Mouse (Mus musculus): ENCODE data around the gene Hsph1. TPM values are rescaled to one million over a fixed set of nuclear protein-coding genes. Genes with fewer than 3 reads are reported as not detected.

Hsph1 gene
- polyA plus RNA-seq, 1 experiment from 2014 or later, result 81.7 TPM

DNA sequence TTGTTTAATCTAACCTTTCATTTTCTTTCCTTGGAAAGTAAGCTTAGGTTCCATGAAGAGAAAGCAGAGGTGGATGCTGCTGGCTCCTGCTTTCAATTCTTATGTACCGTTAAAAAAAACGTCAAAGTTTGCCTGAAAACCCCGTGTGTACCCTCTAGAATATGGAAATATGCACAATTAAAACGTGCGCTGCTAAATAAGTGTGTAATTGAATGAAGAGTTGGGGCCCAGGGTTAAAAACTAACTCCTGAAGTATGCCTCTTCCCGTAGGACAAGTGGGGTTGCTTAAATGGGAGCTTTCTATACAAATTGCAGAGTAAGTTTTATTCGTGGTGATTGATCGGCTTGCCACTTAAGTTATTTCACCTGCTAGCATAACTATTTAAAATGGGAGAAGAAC lies 1.1 kb upstream of the Hsph1 start:
- 51% methylated on average over 8 of the region's 8 CpGs for WGBS
- H3K27me3 ChIP-seq, result no peaks in the 10 kb centered on the region
- no peak for ATAC-seq (ENCODE audit: insufficient number of reproducible peaks, insufficient read depth, low FRiP score, low TSS enrichment)
- peaks cover 14% of the 10 kb centered on the region for H3K4me1 ChIP-seq
- H3K27ac ChIP-seq, result no peak overlapping the region
- peak overlapping the region; percentile 76 for H3K4me3 ChIP-seq
- peaks cover 13% of the 10 kb centered on the region; the same call in 1 of the 2 replicates for H3K36me3 ChIP-seq
- peak overlapping the region; percentile 82 for H3K4me2 ChIP-seq (replicated peaks)
- no peak overlapping the region; the same call in 1 of the 2 replicates for H3K9ac ChIP-seq
- H3K9me3 ChIP-seq, result no peaks in the 10 kb centered on the region

DNA sequence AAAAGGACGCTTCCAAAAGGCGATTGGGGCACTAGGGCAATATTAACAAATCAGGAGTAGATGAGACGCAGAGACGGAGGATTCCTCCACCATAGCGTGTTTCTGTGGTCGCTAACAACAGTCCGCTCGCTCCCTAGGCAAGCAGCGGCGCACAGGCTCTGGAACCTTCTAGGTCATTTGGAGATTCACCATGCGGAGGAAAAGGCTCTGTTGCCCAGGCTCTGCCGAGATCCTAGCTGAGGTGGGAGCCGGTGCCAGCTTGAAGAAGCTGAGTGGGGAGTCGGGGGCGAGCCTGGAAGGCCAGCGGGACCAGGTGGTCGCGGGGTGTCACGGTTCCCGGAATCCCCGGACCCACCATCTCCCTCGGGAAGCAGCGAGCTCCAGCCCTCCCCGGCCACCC lies 620 bp downstream of the Hsph1 start:
- under 1% methylated on average over 24 of the region's 24 CpGs for WGBS
- ATAC-seq (ENCODE audit: insufficient number of reproducible peaks, insufficient read depth, low FRiP score, low TSS enrichment), result no peak
- peak overlapping the region; percentile 89 for H3K27ac ChIP-seq
- H3K36me3 ChIP-seq, result peaks cover 31% of the 10 kb centered on the region
- no peaks in the 10 kb centered on the region for H3K27me3 ChIP-seq
- peak overlapping the region; percentile 76 for H3K4me3 ChIP-seq
- peak overlapping the region; percentile 81 for H3K9ac ChIP-seq
- H3K4me1 ChIP-seq, result peaks cover 14% of the 10 kb centered on the region
- H3K4me2 ChIP-seq (replicated peaks), result peak overlapping the region; percentile 82
- H3K9me3 ChIP-seq, result no peaks in the 10 kb centered on the region

DNA sequence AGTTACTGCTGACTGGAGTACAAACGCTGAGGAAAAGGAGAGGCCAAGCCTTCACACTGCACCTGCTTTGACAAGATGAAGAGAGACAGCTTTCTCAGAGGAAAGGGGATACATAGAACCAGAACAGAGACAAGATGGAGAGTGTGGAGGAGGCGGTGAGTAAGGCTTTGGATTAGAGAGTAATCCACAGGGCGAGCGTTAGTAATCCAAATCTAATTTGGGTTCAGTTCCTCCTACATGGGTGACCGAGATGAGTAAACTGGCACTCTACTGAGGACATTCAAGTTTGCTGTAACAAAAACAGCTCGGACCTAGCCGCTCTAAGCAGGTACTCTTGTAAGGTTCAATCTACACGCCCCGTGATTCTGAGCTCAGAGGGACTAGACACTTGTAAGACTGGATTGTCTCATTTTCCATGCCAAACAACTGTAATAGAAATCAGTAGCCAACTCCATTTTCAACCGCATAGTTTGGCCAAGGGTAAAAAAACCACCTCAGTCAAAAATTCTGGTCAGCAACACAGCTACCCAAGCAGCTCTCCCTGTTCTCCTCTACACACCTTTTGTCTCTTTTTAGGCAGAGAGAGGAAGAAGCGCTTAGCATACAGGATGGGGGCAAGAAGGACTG lies 1.7 kb downstream of the Hsph1 start:
- Histone ChIP-seq H3K4me1 (peaks cover 14% of the 10 kb centered on the region), H3K9ac (peak overlapping the region; percentile 81), H3K36me3 (peaks cover 41% of the 10 kb centered on the region), H3K9me3 (no peaks in the 10 kb centered on the region), H3K4me3 (peak overlapping the region; percentile 76), H3K27me3 (no peaks in the 10 kb centered on the region), H3K27ac (no peak overlapping the region), H3K4me2 (replicated peaks) (peak overlapping the region; percentile 82)
- no peak for ATAC-seq (ENCODE audit: insufficient number of reproducible peaks, insufficient read depth, low FRiP score, low TSS enrichment)
- WGBS, result 73% methylated on average over 11 of the region's 11 CpGs

DNA sequence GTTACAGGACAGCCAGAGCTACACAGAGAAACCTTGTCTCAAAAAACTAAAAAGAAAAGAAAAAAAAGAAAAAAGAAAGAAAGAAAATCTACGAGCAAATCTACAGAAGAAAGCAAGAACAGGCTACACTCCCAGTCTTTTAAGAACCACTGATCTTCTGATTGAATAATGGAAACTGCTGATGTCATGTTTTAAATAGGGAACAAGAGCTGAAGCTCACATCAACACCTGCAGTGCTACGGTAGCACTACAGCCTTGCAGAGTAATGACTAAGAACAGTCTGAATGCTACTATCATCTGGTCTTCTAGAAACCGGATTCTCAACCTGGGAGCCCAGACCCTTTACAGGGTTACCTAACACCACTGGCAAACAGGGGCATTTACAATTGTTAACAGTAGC lies 10.6 kb downstream of the Hsph1 start:
- Histone ChIP-seq H3K27ac (no peak overlapping the region), H3K9me3 (no peaks in the 10 kb centered on the region), H3K4me1 (no peaks in the 10 kb centered on the region; the same call in 1 of the 2 replicates), H3K4me2 (replicated peaks) (no peak overlapping the region), H3K4me3 (no peak overlapping the region), H3K27me3 (no peaks in the 10 kb centered on the region), H3K9ac (no peak overlapping the region), H3K36me3 (peaks cover 87% of the 10 kb centered on the region)
- 94% methylated on average over 3 of the region's 3 CpGs for WGBS
- ATAC-seq (ENCODE audit: insufficient number of reproducible peaks, insufficient read depth, low FRiP score, low TSS enrichment), result no peak

GRCm38 (mm10) chr5:149623815-149624675 lies 12.1 kb downstream of the Hsph1 start:
- H3K27ac ChIP-seq, result no peak overlapping the region
- H3K36me3 ChIP-seq, result peaks cover 86% of the 10 kb centered on the region
- 80% methylated on average over 8 of the region's 8 CpGs for WGBS

GRCm38 (mm10) chr5:149622644-149623043 lies 13.5 kb downstream of the Hsph1 start:
- Histone ChIP-seq H3K4me3 (no peak overlapping the region), H3K27ac (no peak overlapping the region), H3K4me1 (no peaks in the 10 kb centered on the region; the same call in 1 of the 2 replicates), H3K36me3 (peaks cover 88% of the 10 kb centered on the region), H3K4me2 (replicated peaks) (no peak overlapping the region), H3K9ac (no peak overlapping the region), H3K27me3 (no peaks in the 10 kb centered on the region), H3K9me3 (no peaks in the 10 kb centered on the region)
- no peak for ATAC-seq (ENCODE audit: insufficient number of reproducible peaks, insufficient read depth, low FRiP score, low TSS enrichment)
- WGBS, result 77% methylated on average over 6 of the region's 6 CpGs

More at GRCm38 (mm10) chr5:149623815-149624675, 12.1 kb downstream of the Hsph1 start:
- no peak for ATAC-seq (ENCODE audit: insufficient number of reproducible peaks, insufficient read depth, low FRiP score, low TSS enrichment)
- Histone ChIP-seq H3K27me3 (no peaks in the 10 kb centered on the region), H3K9me3 (no peaks in the 10 kb centered on the region), H3K9ac (no peak overlapping the region), H3K4me1 (no peaks in the 10 kb centered on the region; the same call in 1 of the 2 replicates), H3K4me3 (no peak overlapping the region), H3K4me2 (replicated peaks) (no peak overlapping the region)

DNA sequence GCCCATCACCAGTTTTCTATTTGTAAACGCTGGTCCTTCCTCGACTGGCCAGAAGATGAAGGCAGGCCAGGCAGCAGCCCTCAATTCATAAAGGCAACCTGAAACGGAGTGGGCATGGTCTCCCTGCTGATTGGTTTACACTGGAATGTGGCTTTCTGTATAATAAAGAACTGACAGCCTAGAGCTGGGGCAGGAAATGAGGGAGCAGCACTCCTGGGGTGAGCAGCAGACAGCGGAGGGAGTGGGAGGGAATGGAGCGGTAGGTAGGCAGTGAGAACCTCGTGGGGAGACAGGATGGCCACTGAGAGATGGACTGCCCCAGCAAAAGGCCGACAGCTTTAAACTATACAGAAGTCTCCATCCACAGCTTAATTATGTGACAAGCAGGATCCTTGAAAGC lies 14.0 kb downstream of the Hsph1 start:
- Histone ChIP-seq H3K9me3 (no peaks in the 10 kb centered on the region), H3K27me3 (no peaks in the 10 kb centered on the region), H3K9ac (no peak overlapping the region), H3K36me3 (peaks cover 88% of the 10 kb centered on the region), H3K4me1 (no peaks in the 10 kb centered on the region; the same call in 1 of the 2 replicates), H3K4me3 (no peak overlapping the region), H3K4me2 (replicated peaks) (no peak overlapping the region), H3K27ac (no peak overlapping the region)
- 78% methylated on average over 7 of the region's 7 CpGs for WGBS
- no peak for ATAC-seq (ENCODE audit: insufficient number of reproducible peaks, insufficient read depth, low FRiP score, low TSS enrichment)

DNA sequence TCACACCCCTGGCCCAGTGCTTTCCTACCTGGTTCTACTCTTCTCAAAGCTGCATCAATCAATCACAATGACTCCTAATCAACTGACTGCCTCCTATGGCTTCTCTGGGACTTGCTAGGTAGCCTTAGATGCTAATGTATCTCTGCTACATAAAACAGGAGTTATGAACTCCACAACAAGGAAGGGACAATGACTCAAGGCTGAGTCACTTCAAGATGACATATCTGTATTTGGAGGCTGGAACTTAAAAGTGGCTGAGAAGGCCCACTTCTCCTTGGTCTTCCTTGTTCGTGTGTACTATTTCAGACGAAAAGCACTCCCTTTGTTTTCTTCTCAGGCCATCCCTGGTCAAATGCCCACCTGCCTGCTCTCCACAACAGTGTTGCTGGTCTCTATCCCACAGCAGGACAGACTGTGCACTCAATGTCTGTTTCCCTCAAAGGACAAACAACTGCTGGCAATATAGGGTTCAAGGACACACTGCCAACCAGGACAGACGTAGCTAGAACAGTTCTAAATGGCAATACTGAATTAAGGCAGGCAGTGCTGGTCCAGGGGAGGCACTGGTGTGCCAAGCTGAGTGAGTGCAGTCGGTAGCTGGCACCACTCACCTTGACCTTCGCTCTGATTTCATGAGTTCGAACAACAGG lies 18.3 kb downstream of the Hsph1 start:
- H3K27ac ChIP-seq, result no peak overlapping the region
- peaks cover 78% of the 10 kb centered on the region for H3K36me3 ChIP-seq
- no peak overlapping the region for H3K4me3 ChIP-seq
- WGBS, result 95% methylated on average over 6 of the region's 6 CpGs
- H3K9ac ChIP-seq, result no peak overlapping the region
- H3K27me3 ChIP-seq, result no peaks in the 10 kb centered on the region
- no peaks in the 10 kb centered on the region for H3K9me3 ChIP-seq
- H3K4me2 ChIP-seq (replicated peaks), result no peak overlapping the region
- H3K4me1 ChIP-seq, result no peaks in the 10 kb centered on the region; the same call in 1 of the 2 replicates
- no peak for ATAC-seq (ENCODE audit: insufficient number of reproducible peaks, insufficient read depth, low FRiP score, low TSS enrichment)

GRCm38 (mm10) chr5:149616817-149617216 lies 19.4 kb downstream of the Hsph1 start:
- Histone ChIP-seq H3K4me3 (no peak overlapping the region), H3K4me2 (replicated peaks) (no peak overlapping the region), H3K9ac (no peak overlapping the region), H3K4me1 (peaks cover 11% of the 10 kb centered on the region), H3K36me3 (peaks cover 68% of the 10 kb centered on the region), H3K9me3 (no peaks in the 10 kb centered on the region), H3K27me3 (no peaks in the 10 kb centered on the region), H3K27ac (no peak overlapping the region)
- WGBS, result 91% methylated on average over 10 of the region's 10 CpGs
- ATAC-seq (ENCODE audit: insufficient number of reproducible peaks, insufficient read depth, low FRiP score, low TSS enrichment), result no peak

- no peaks in the 10 kb centered on the region for H3K27me3 ChIP-seq
- WGBS, result 71% methylated on average over 1 of the region's 1 CpGs
- H3K36me3 ChIP-seq, result peaks cover 61% of the 10 kb centered on the region
- H3K9me3 ChIP-seq, result no peaks in the 10 kb centered on the region
- no peak overlapping the region for H3K9ac ChIP-seq
- no peak for ATAC-seq (ENCODE audit: insufficient number of reproducible peaks, insufficient read depth, low FRiP score, low TSS enrichment)
- H3K4me2 ChIP-seq (replicated peaks), result no peak overlapping the region
- H3K4me1 ChIP-seq, result peaks cover 17% of the 10 kb centered on the region
- H3K4me3 ChIP-seq, result no peak overlapping the region
- no peak overlapping the region for H3K27ac ChIP-seq
Measured at GRCm38 (mm10) chr5:149616138-149616537, 20.0 kb downstream of the Hsph1 start.

- WGBS, result 44% methylated on average over 10 of the region's 10 CpGs
- H3K4me3 ChIP-seq, result no peak overlapping the region
- H3K4me2 ChIP-seq (replicated peaks), result no peak overlapping the region
- peak overlapping the region; percentile 67; the same call in 1 of the 2 replicates for H3K27ac ChIP-seq
- H3K4me1 ChIP-seq, result peaks cover 18% of the 10 kb centered on the region
- H3K9me3 ChIP-seq, result no peaks in the 10 kb centered on the region
- H3K36me3 ChIP-seq, result peaks cover 29% of the 10 kb centered on the region
- no peak overlapping the region for H3K9ac ChIP-seq
- no peaks in the 10 kb centered on the region for H3K27me3 ChIP-seq
- no peak for ATAC-seq (ENCODE audit: insufficient number of reproducible peaks, insufficient read depth, low FRiP score, low TSS enrichment)
Measured at GRCm38 (mm10) chr5:149612740-149613139, 23.4 kb downstream of the Hsph1 start.
